Mouse (Mus musculus) neural tube, embryonic 14.5 days (tissue): ENCODE measurements around the gene Hspb2. TPM values are rescaled to one million over a fixed set of nuclear protein-coding genes. Genes with fewer than 3 reads are reported as not detected.

Experiments
- ATAC-seq: fragments of 200-750 bp; cut with Nextera tagmentation; 2 replicates; pipeline ENCODE4 v1.8.0; 2017; ENCODE audit warnings: low read depth, mild to moderate bottlenecking, moderate TSS enrichment, moderate library complexity
- H3K27ac ChIP-seq: fragments of 300-500 bp; sonication (generic); 2 replicates; pipeline ENCODE4 v1.5.1; 2014; ENCODE audit warnings: low read depth, mild to moderate bottlenecking, control low read depth, low read length, moderate library complexity, mixed read lengths
- H3K27me3 ChIP-seq: fragments of 300-500 bp; sonication (generic); 2 replicates; pipeline ENCODE4 v1.6.1; 2014; ENCODE audit warnings: low read length; ENCODE audit not compliant: control insufficient read depth, insufficient read depth
- H3K36me3 ChIP-seq: fragments of 300-500 bp; sonication (generic); 2 replicates; pipeline ENCODE4 v1.6.1; 2014; ENCODE audit warnings: low read length, mixed read lengths; ENCODE audit not compliant: control insufficient read depth, insufficient read depth
- H3K4me1 ChIP-seq: fragments of 300-500 bp; sonication (generic); 2 replicates; pipeline ENCODE4 v1.6.1; 2014; ENCODE audit warnings: low read length; ENCODE audit not compliant: control insufficient read depth, insufficient read depth
- H3K4me2 ChIP-seq: fragments of 300-500 bp; sonication (generic); 2 replicates; pipeline ENCODE4 v1.6.1; 2014; ENCODE audit warnings: mild to moderate bottlenecking, low read depth, low read length, control low read depth
- H3K4me3 ChIP-seq: fragments of 300-500 bp; sonication (generic); 2 replicates; pipeline ENCODE4 v1.5.1; 2014; ENCODE audit warnings: low read depth, low read length, control low read depth, mixed read lengths
- H3K9ac ChIP-seq: fragments of 300-500 bp; sonication (generic); replicated peaks from 2 replicates; pipeline ENCODE4 v1.6.1; 2014; ENCODE audit warnings: low read depth, mild to moderate bottlenecking, control low read depth, low read length, mixed read lengths
- H3K9me3 ChIP-seq: fragments of 300-500 bp; sonication (generic); 2 replicates; pipeline ENCODE4 v1.6.1; 2016; ENCODE audit warnings: low read length; ENCODE audit not compliant: control insufficient read depth
- WGBS: fragments of 180-500 bp; shearing (Covaris S2); extraction: QIAGEN DNeasy Blood & Tissue Kit; methylation state at CpG from one replicate; pipeline ENCODE4 v1.1.7; 2014; 5-methylcytosine and 5-hydroxymethylcytosine counted together
- polyA plus RNA-seq: library from polyadenylated mRNA; unstranded; fragments of >200 nt; fragmentation: Nextera tagmentation; extraction: Ambion mirVana; gene quantifications from 2 replicates; pipeline ENCODE4 v1.2.1, GENCODE M21; 2014

The Hspb2 gene
- polyA plus RNA-seq, 1 experiment from 2014 or later = not detected

GRCm38 (mm10) chr9:50709108-50709507, 43.0 kb downstream of the Hspb2 start:
- no peak overlapping the region for H3K4me2 ChIP-seq
- H3K4me1 ChIP-seq = no peaks in the 10 kb centered on the region
- WGBS = 35% methylated on average over 2 of the region's 2 CpGs
- no peak overlapping the region for H3K9ac ChIP-seq
- H3K9me3 ChIP-seq = no peaks in the 10 kb centered on the region
- H3K4me3 ChIP-seq = no peak overlapping the region
- no peak overlapping the region for H3K27ac ChIP-seq
- ATAC-seq = no peak
- H3K36me3 ChIP-seq = 0 out of 2 replicates have a peak, but pooled peaks cover 9% of the 10 kb centered on the region
- H3K27me3 ChIP-seq = no peaks in the 10 kb centered on the region

DNA sequence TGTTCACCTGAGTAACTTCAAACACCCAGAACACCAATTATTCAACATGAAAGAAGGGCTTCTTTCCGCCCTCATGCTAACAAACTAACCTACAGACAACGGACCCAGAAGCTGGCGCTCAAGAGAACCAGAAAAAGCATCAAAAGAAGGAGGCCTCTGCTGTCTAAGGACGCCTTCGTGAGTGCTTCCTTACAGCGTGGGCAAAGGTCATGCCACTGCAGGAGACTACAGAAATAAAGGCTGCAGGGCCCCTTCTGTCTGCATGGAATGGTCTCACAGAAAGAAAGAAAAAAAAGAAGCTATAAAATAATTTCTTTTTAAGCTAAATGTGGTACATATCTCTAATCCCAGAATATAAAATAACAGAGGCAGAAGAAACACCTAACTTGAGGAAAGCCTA, 47.2 kb downstream of the Hspb2 start:
- 0 out of 2 replicates have a peak, but pooled peaks cover 12% of the 10 kb centered on the region for H3K36me3 ChIP-seq
- H3K27ac ChIP-seq = no peak overlapping the region
- no peaks in the 10 kb centered on the region for H3K4me1 ChIP-seq
- H3K4me3 ChIP-seq = no peak overlapping the region
- H3K4me2 ChIP-seq = no peak overlapping the region
- no peak overlapping the region for H3K9ac ChIP-seq
- no peak for ATAC-seq
- WGBS = 27% methylated on average over 6 of the region's 6 CpGs
- no peaks in the 10 kb centered on the region for H3K27me3 ChIP-seq
- no peaks in the 10 kb centered on the region for H3K9me3 ChIP-seq

Other genes with a start within 250 kb of the Hspb2 start
- gene Pts, start 223.6 kb downstream of the Hspb2 start, polyA plus RNA-seq = 112 and 126 TPM in 2 replicates
- gene Il18, start 197.5 kb downstream of the Hspb2 start, polyA plus RNA-seq = 18.6 and 19.8 TPM in 2 replicates
- 0.11 and 0.24 TPM in 2 replicates for gene Bco2, start 197.2 kb downstream of the Hspb2 start, polyA plus RNA-seq
- gene Tex12, start 191.0 kb downstream of the Hspb2 start, polyA plus RNA-seq = 0.24 TPM in 1 of 2 replicates, not detected in the other
- 257 and 294 TPM in 2 replicates for gene Sdhd, start 148.5 kb downstream of the Hspb2 start, polyA plus RNA-seq
- 375 and 448 TPM in 2 replicates for gene Timm8b, start 148.4 kb downstream of the Hspb2 start, polyA plus RNA-seq
- gene Pih1d2, start 135.0 kb downstream of the Hspb2 start, polyA plus RNA-seq = 4.4 and 5.5 TPM in 2 replicates
- 21.9 and 24.5 TPM in 2 replicates for gene Nkapd1, start 134.9 kb downstream of the Hspb2 start, polyA plus RNA-seq
- gene Dlat, start 92.6 kb downstream of the Hspb2 start, polyA plus RNA-seq = 65.1 and 67.2 TPM in 2 replicates
- 39.2 and 41.4 TPM in 2 replicates for gene Dixdc1, start 12.8 kb downstream of the Hspb2 start, polyA plus RNA-seq
- gene 2310030G06Rik, start 5.8 kb downstream of the Hspb2 start, polyA plus RNA-seq = 2.1 and 2.7 TPM in 2 replicates
- 3.4 and 14.5 TPM in 2 replicates for gene Cryab, start 1.0 kb downstream of the Hspb2 start, polyA plus RNA-seq
- gene Fdxacb1, start 15.9 kb upstream of the Hspb2 start, polyA plus RNA-seq = 11.2 and 11.5 TPM in 2 replicates
- 59.8 and 60.3 TPM in 2 replicates for gene Alg9, start 22.7 kb upstream of the Hspb2 start, polyA plus RNA-seq
- gene 1110032A03Rik, start 23.2 kb upstream of the Hspb2 start, polyA plus RNA-seq = 64.1 and 66.7 TPM in 2 replicates
- 44.1 and 53.8 TPM in 2 replicates for gene Ppp2r1b, start 92.9 kb upstream of the Hspb2 start, polyA plus RNA-seq